Mouse (Mus musculus) kidney, embryonic 14.5 days (tissue): Measurements from ENCODE around the gene Exosc5. TPM values are rescaled to one million over a fixed set of nuclear protein-coding genes. Genes with fewer than 3 reads are reported as not detected.

Experiments
- ATAC-seq: fragments of 200-750 bp; cut with Nextera tagmentation; 2 replicates; pipeline ENCODE4 v1.8.0; 2017; ENCODE audit warnings: moderate number of reproducible peaks, mild to moderate bottlenecking, moderate TSS enrichment, moderate library complexity; ENCODE audit not compliant: low FRiP score, low TSS enrichment
- H3K27ac ChIP-seq: fragments of 300-500 bp; sonication (generic); 2 replicates; pipeline ENCODE4 v1.5.1; 2014; ENCODE audit warnings: low read depth, mild to moderate bottlenecking, low read length, moderate library complexity, mixed read lengths
- H3K27me3 ChIP-seq: fragments of 300-500 bp; sonication (generic); 2 replicates; pipeline ENCODE4 v1.6.1; 2014; ENCODE audit warnings: mild to moderate bottlenecking, low read length; ENCODE audit not compliant: control insufficient read depth, insufficient read depth
- H3K36me3 ChIP-seq: fragments of 300-500 bp; sonication (generic); 2 replicates; pipeline ENCODE4 v1.6.1; 2014; ENCODE audit warnings: low read length, mixed read lengths; ENCODE audit not compliant: control insufficient read depth, insufficient read depth
- H3K4me1 ChIP-seq: fragments of 300-500 bp; sonication (generic); 2 replicates; pipeline ENCODE4 v1.6.1; 2014; ENCODE audit warnings: low read length, mixed read lengths; ENCODE audit not compliant: control insufficient read depth, insufficient read depth
- H3K4me2 ChIP-seq: fragments of 300-500 bp; sonication (generic); replicated peaks from 2 replicates; pipeline ENCODE4 v1.6.1; 2014; ENCODE audit warnings: low read depth, mild to moderate bottlenecking, low read length
- H3K4me3 ChIP-seq: fragments of 300-500 bp; sonication (generic); 2 replicates; pipeline ENCODE4 v1.5.1; 2014; ENCODE audit warnings: mild to moderate bottlenecking, low read length
- H3K9ac ChIP-seq: fragments of 300-500 bp; sonication (generic); 2 replicates; pipeline ENCODE4 v1.6.1; 2014; ENCODE audit warnings: low read depth, mild to moderate bottlenecking, low read length, moderate library complexity
- H3K9me3 ChIP-seq: fragments of 300-500 bp; sonication (generic); 2 replicates; pipeline ENCODE4 v1.6.1; 2016; ENCODE audit warnings: low read length; ENCODE audit not compliant: control insufficient read depth
- WGBS: fragments of 180-500 bp; shearing (Covaris S2); extraction: QIAGEN DNeasy Blood & Tissue Kit; methylation state at CpG from one replicate; pipeline ENCODE4 v1.1.7; 2014; 5-methylcytosine and 5-hydroxymethylcytosine counted together
- polyA plus RNA-seq: library from polyadenylated mRNA; unstranded; fragments of >200 nt; fragmentation: Nextera tagmentation; extraction: Ambion mirVana; gene quantifications from 2 replicates; pipeline ENCODE4 v1.2.1, GENCODE M21; 2014

Exosc5 gene
- polyA plus RNA-seq, 1 experiment from 2014 or later, result 93.5 TPM

- H3K9ac ChIP-seq, result no peak overlapping the region
- 83% methylated on average over 5 of the region's 5 CpGs for WGBS
- no peaks in the 10 kb centered on the region for H3K4me1 ChIP-seq
- no peak overlapping the region for H3K27ac ChIP-seq
- H3K4me3 ChIP-seq, result no peak overlapping the region
- no peaks in the 10 kb centered on the region for H3K9me3 ChIP-seq
- ATAC-seq, result no peak
- no peaks in the 10 kb centered on the region for H3K27me3 ChIP-seq
- H3K36me3 ChIP-seq, result no peaks in the 10 kb centered on the region; the same call in 1 of the 2 replicates
- H3K4me2 ChIP-seq, result no peak overlapping the region
Observed at GRCm38 (mm10) chr7:25649839-25650238, 9.1 kb upstream of the Exosc5 start.

- Histone ChIP-seq H3K4me3 (no peak overlapping the region), H3K27ac (no peak overlapping the region), H3K36me3 (no peaks in the 10 kb centered on the region; the same call in 1 of the 2 replicates), H3K4me1 (no peaks in the 10 kb centered on the region), H3K27me3 (no peaks in the 10 kb centered on the region), H3K9me3 (no peaks in the 10 kb centered on the region), H3K9ac (no peak overlapping the region), H3K4me2 (no peak overlapping the region)
- no peak for ATAC-seq
- 90% methylated on average over 8 of the region's 8 CpGs for WGBS
Observed at GRCm38 (mm10) chr7:25651281-25651680, 7.7 kb upstream of the Exosc5 start.

- H3K4me2 ChIP-seq, result no peak overlapping the region
- H3K27ac ChIP-seq, result no peak overlapping the region
- ATAC-seq, result no peak
- no peak overlapping the region for H3K9ac ChIP-seq
- 83% methylated on average over 12 of the region's 12 CpGs for WGBS
- peaks cover 2% of the 10 kb centered on the region; the same call in 1 of the 2 replicates for H3K4me1 ChIP-seq
- no peaks in the 10 kb centered on the region; the same call in 1 of the 2 replicates for H3K36me3 ChIP-seq
- no peak overlapping the region for H3K4me3 ChIP-seq
- no peaks in the 10 kb centered on the region for H3K9me3 ChIP-seq
- no peaks in the 10 kb centered on the region for H3K27me3 ChIP-seq
Observed at GRCm38 (mm10) chr7:25652244-25652759, 6.7 kb upstream of the Exosc5 start.

GRCm38 (mm10) chr7:25655601-25656428, 3.1 kb upstream of the Exosc5 start:
- H3K9ac ChIP-seq, result no peak overlapping the region
- WGBS, result 86% methylated on average over 11 of the region's 11 CpGs
- H3K4me3 ChIP-seq, result no peak overlapping the region
- ATAC-seq, result no peak
- no peaks in the 10 kb centered on the region for H3K36me3 ChIP-seq
- peaks cover 10% of the 10 kb centered on the region; the same call in 1 of the 2 replicates for H3K4me1 ChIP-seq
- H3K4me2 ChIP-seq, result no peak overlapping the region
- no peaks in the 10 kb centered on the region for H3K27me3 ChIP-seq
- no peaks in the 10 kb centered on the region for H3K9me3 ChIP-seq
- H3K27ac ChIP-seq, result no peak overlapping the region

- peak overlapping the region; percentile 70 for H3K4me3 ChIP-seq
- no peaks in the 10 kb centered on the region for H3K27me3 ChIP-seq
- 35% methylated on average over 10 of the region's 10 CpGs for WGBS
- H3K36me3 ChIP-seq, result peaks cover 5% of the 10 kb centered on the region; the same call in 1 of the 2 replicates
- H3K9me3 ChIP-seq, result no peaks in the 10 kb centered on the region
- peak overlapping the region; percentile 74; the same call in 1 of the 2 replicates for H3K9ac ChIP-seq
- H3K4me1 ChIP-seq, result peaks cover 10% of the 10 kb centered on the region; the same call in 1 of the 2 replicates
- H3K27ac ChIP-seq, result no peak overlapping the region
- H3K4me2 ChIP-seq, result peak overlapping the region; percentile 82
- no peak for ATAC-seq
Observed at GRCm38 (mm10) chr7:25657785-25658184, 1.2 kb upstream of the Exosc5 start.

GRCm38 (mm10) chr7:25666381-25666780, 7.4 kb downstream of the Exosc5 start:
- H3K9ac ChIP-seq, result no peak overlapping the region
- no peaks in the 10 kb centered on the region for H3K27me3 ChIP-seq
- H3K36me3 ChIP-seq, result peaks cover 51% of the 10 kb centered on the region
- H3K4me2 ChIP-seq, result no peak overlapping the region
- H3K4me3 ChIP-seq, result no peak overlapping the region
- H3K27ac ChIP-seq, result no peak overlapping the region
- H3K9me3 ChIP-seq, result no peaks in the 10 kb centered on the region
- H3K4me1 ChIP-seq, result no peaks in the 10 kb centered on the region
- 92% methylated on average over 8 of the region's 8 CpGs for WGBS
- ATAC-seq, result no peak

GRCm38 (mm10) chr7:25669158-25669557, 10.2 kb downstream of the Exosc5 start:
- ATAC-seq, result no peak
- Histone ChIP-seq H3K9ac (no peak overlapping the region), H3K4me3 (no peak overlapping the region), H3K4me1 (no peaks in the 10 kb centered on the region), H3K9me3 (no peaks in the 10 kb centered on the region), H3K36me3 (peaks cover 37% of the 10 kb centered on the region), H3K27ac (no peak overlapping the region), H3K4me2 (no peak overlapping the region), H3K27me3 (peaks cover 8% of the 10 kb centered on the region; the same call in 1 of the 2 replicates)
- 89% methylated on average over 10 of the region's 10 CpGs for WGBS

- no peak for ATAC-seq
- Histone ChIP-seq H3K4me2 (no peak overlapping the region), H3K4me3 (no peak overlapping the region), H3K9ac (no peak overlapping the region), H3K36me3 (peaks cover 33% of the 10 kb centered on the region), H3K9me3 (no peaks in the 10 kb centered on the region), H3K4me1 (no peaks in the 10 kb centered on the region), H3K27ac (no peak overlapping the region), H3K27me3 (peaks cover 13% of the 10 kb centered on the region; the same call in 1 of the 2 replicates)
- WGBS, result 78% methylated on average over 9 of the region's 9 CpGs
Observed at GRCm38 (mm10) chr7:25669631-25670030, 10.7 kb downstream of the Exosc5 start.

GRCm38 (mm10) chr7:25670096-25670495, 11.1 kb downstream of the Exosc5 start:
- Histone ChIP-seq H3K9ac (no peak overlapping the region), H3K9me3 (no peaks in the 10 kb centered on the region), H3K27me3 (peaks cover 17% of the 10 kb centered on the region; the same call in 1 of the 2 replicates), H3K4me3 (no peak overlapping the region), H3K27ac (no peak overlapping the region), H3K4me2 (no peak overlapping the region), H3K4me1 (peaks cover 5% of the 10 kb centered on the region; the same call in 1 of the 2 replicates), H3K36me3 (peaks cover 30% of the 10 kb centered on the region)
- no peak for ATAC-seq
- 88% methylated on average over 4 of the region's 4 CpGs for WGBS
